Mouse (Mus musculus): ENCODE data around the gene Rgs6.

Gene Rgs6

DNA sequence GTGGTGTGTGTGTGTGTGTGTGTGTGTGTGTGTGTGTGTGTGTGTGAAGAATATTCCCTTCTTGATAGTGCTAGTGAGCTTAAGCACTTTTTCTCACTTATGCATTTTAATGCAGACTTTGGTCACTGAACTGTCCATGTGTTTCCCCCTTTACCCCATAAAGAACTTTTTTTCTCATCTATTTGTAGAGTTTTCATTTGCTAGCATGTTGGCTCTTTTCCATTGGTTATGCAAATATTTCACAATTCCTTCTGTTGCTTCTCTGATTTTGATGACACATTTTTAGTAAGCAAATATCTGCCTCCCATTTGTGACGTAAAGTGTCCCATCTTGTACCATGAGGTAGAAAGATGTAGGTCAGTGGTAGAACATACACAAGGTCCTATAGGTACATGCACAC, 295.0 kb downstream of the Rgs6 start:
- no peak for DNase-seq

- no peak for DNase-seq
Observed at GRCm38 (mm10) chr12:82894971-82895838, 307.1 kb downstream of the Rgs6 start.

DNA sequence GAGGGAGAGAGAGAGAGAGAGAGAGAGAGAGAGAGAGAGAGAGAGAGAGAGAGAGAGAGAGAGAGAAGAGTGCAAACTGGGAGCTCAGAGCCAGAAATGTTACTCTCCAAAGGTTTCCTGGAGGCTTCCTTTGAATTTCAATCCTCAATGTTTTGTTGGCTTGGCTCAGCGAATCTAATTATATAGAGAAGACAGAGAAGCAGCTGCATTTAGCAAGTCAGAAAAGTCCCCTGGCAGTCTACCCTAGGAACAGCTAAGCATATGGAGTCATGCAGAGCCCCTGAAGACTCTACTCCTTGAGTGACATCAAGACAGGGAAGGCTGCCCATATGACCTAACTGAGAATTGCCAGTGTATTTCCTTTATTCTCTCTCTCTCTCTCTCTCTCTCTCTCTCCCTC, 317.7 kb downstream of the Rgs6 start:
- DNase-seq, result no peak

GRCm38 (mm10) chr12:82910846-82911245, 322.8 kb downstream of the Rgs6 start:
- no peak for DNase-seq

- no peak for DNase-seq
Observed at GRCm38 (mm10) chr12:82914127-82914526, 326.0 kb downstream of the Rgs6 start.

DNA sequence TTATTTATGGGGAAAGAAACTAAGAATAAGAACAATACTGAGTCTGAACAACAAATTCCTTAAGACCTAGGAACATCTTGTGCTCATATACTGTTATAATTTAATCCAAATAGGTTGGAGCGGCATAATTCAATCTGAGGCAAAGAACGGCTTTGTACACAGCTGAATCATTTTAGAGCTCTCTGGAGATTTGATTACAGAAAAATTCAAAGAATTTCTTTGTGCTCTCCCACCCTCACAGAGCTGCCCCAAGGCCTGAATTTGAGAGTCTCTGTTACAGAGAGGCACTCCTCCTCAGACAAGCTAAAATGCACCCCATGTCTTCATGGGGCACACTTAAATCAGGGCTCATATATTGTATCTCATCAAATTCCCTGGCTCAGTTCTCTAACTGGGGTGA, 332.1 kb downstream of the Rgs6 start:
- DNase-seq, result no peak

- DNase-seq, result no peak
Observed at GRCm38 (mm10) chr12:82921287-82922015, 333.4 kb downstream of the Rgs6 start.

DNA sequence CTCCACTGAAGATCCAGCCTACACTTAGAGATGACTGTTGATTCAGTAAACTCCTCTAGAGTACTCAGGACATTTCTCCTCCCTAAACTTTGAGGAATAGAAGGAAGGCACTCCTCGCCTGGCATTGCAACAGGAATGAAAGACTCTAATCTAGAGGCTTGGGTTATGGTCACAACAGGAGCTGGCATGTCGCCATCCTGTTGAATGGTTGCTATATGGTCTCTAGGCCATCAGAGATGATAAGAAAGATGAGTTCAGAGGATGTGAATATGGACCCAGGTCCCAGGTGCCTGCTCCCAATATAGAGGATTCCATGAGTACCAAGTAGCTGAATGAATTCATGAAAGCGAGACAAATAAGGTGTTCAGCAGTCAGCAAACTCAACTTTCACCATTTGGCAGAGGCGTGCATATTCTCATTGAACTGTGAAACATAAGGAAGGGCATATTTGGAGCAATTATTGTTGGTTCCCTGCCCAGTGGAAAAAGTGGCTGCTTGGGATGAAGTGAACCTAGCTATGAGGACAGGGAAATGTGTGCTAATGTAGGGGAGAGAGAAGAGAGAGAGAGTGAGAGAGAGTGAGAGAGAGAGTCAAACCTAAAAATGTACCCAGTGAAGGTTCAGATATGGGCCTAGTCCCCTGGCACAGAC, 334.9 kb downstream of the Rgs6 start:
- DNase-seq, result no peak

- DNase-seq, result no peak
Observed at GRCm38 (mm10) chr12:82932706-82933461, 344.8 kb downstream of the Rgs6 start.

DNA sequence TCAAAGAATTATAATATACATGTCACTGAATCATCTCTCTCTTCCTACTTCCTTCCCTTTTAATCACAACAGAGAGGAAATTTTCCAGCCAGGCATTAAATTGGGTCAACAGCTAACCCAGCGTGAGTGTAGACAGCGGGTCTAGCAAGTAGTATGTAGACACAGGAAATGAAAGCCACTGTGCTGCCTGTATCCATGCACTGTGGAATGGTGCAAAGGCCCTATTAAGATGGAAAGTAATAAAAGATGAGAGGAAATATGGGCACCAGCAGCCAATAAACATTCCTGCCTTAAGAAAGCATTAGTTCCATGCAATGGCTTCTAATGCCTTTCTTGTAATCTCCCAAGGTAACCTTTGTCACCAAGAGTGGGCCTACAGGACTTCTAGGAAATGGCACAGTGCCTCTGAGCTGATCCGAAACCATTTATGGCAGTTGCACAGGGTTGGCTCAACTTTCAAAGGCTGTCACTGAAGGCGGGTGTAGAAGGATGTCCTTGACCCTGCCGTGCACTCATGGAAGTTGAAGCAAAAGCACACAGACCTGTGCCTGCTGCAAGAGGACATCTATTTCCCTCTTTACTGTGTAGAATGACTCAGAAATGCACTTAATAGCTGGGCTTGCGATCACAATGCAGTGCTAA, 347.1 kb downstream of the Rgs6 start:
- no peak for DNase-seq

DNA sequence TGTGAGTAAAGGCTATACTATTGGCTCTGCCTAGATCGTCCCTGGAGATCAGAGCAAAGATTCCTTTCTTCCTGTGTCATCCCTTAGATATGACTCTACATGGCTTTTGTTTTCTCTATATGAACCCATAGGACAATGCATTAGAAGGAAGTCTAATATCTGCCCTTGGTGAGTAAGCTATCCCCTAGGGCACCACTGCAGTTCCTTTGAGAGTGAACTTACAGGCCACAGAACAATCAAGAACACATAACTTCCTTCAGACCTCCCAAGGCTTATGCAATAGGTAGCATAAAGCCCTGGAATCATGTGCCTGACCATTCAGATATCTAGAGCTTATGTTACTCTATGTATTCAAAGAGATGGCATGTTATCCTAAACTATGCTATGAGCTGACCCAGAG, 347.7 kb downstream of the Rgs6 start:
- DNase-seq, result no peak

DNA sequence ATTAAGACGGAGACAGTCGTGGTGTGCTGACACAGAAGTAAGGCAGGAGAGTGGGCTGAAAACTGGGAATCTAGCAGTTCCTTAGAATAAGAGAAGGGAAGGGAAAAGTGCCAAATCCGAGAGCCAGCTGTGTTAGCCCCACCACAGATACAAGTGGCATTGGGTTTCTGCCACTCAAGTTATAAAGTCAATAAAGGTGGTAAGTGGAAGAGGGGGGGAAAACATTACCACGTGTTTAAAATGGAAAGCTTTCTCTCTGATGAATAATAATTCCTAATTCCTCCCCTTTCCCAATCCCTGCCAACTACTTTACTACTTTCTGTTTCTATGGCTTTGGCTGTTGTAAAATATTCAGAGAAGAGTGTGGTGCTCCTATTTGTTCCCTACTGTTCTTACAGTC, 352.4 kb downstream of the Rgs6 start:
- DNase-seq, result no peak

DNA sequence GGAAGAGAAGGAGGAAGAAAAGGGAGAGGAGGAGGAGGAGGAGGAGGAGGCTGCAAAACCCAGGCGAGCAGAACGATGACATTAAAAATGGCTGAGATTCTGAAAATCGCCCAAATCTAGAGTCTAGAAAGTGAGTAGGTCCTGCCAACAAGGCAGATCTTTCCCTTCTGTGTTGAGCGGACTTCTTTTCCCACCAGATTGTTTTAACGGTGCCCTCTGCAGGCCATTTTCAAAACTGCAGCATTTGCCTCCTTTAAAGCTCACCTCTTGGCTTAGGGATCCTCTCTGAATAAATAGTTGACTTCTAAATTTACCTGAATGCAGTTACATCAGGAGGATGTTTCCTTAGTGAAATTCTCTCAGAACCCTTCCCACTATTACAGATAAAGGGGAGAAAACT, 358.4 kb downstream of the Rgs6 start:
- DNase-seq, result peak; percentile 66

DNA sequence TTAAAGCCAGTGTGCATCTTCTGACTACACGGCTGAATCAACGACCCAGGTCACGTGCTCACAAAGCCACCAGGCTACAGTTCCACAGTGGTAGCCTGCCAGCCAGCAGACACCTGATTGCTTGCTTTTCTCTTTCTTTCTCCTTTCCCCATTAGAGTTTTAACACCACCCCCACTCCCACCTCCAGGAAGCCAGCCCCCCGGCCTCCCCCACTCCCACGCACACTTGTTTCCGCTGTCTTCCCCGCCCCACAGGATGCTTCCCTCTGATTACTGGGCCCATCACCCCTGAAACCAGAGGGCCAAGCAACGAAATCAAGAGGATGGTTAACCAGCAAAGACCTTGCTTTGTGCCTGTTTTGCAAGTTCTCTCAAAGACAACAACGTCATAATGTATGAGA, 373.0 kb downstream of the Rgs6 start:
- DNase-seq, result peak; percentile 71

GRCm38 (mm10) chr12:82961852-82962251, 373.8 kb downstream of the Rgs6 start:
- no peak for DNase-seq

DNA sequence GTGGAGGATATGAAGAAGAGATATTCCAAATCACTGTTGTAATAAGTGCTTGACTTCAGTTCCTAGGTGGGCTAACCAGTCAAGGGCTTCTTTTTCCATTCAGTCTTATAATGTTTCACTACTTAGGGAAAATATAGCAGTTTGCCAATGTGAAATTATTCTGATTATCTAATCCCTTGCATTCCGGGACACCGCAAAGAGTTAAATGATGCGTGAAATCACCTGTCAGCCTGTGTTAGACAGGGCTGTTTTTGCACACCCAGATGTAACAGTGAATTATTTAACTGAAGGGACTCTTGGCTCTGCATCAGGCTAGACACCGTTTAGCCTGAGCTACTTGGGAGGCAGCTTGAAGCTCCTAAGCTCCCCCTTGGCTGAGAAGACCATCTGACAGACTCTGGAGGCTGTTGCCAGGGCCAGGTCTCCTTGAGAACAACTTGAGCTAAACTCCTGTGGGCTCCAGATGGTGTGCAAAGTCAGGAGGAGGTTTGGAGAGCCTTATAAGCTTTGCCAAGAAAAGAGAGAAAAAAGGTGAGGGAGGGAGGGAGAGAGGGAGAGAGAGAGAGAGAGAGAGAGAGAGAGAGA, 382.5 kb downstream of the Rgs6 start:
- DNase-seq, result no peak

DNA sequence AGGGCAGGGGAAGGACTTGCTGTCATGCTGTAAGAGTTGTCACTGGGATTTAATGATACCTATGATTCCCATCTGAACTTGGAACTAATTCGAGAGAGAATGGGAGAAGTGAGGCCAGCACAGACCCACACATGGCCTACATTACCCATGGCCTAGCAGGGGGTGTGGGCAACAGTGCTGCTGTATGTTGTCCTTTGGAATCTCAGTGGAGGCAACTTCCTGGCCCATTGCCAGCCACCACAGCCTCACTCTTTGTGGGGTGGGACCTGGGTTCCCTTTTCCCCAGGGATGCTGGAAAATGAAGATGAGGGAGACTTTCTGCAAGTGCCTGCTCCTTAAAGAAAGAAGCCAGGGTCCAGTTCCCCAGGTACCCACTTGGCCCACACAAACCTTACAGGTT, 383.1 kb downstream of the Rgs6 start:
- DNase-seq, result no peak

DNA sequence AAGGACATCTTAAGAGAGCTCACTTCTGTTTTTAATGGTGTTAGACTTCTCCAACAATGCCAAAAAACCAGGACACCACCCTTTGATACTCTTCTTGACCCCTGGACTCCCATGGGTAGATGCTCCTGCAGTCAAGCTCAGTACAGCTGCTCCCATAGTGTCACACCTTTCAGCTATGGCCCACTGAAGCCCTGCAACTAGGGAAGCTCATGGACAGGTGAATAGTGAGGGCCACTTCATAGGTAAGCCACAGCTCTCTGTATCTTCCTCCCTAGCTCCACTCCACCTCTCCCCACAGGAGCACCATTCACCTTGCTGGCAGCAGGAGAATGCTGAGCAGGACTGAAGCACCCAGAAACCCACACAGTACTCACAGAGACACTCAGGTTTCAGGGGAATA, 384.6 kb downstream of the Rgs6 start:
- no peak for DNase-seq

GRCm38 (mm10) chr12:82973771-82974170, 385.7 kb downstream of the Rgs6 start:
- DNase-seq, result no peak

GRCm38 (mm10) chr12:82978275-82978674, 390.2 kb downstream of the Rgs6 start:
- DNase-seq, result no peak

DNA sequence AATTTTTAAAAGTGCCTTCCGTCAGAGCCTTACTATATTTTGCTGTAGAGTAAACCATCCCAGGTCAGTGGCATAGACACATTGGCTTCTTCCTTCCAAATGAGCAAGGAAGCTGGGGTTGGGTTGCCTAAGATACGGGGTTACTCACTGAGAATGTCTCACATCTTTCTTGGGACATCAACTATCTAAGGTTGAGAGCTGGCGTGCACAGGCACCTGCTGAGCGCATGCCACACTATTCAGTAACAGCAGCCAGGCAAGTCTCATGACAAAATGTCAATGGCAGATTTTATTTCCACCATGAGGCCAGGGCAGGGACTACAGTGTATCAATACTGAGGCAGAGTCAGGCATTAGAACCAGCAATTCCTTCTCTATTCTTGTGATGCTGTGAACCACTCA, 394.6 kb downstream of the Rgs6 start:
- DNase-seq, result no peak

- DNase-seq, result no peak
Observed at GRCm38 (mm10) chr12:82985300-82985699, 397.2 kb downstream of the Rgs6 start.

All from thymus, postnatal 25 days (tissue).